Mouse (Mus musculus) MEL (cell line): ENCODE results near the gene Dsn1. TPM values are rescaled to one million over a fixed set of nuclear protein-coding genes. Genes with fewer than 3 reads are reported as not detected.

Experiments
- polyA plus RNA-seq, 2 experiments: library from polyadenylated mRNA; stranded (reverse) in 1 of 2; unstranded in 1 of 2; fragments of >175 nt in 1 of 2; fragments of >200 nt in 1 of 2; gene quantifications; 2 replicates each; pipeline versions ENCODE4 v1.2.1 to v1.2.4; 2012; ENCODE audit warnings: low replicate concordance in 2 of 2, low read depth in 1 of 2; ENCODE audit not compliant: insufficient read length in 2 of 2, insufficient read depth in 1 of 2, missing spikeins in 1 of 2
- total RNA-seq: library from RNA; depleted of rRNA; stranded (reverse); fragments of 300-350 nt; gene quantifications from 2 replicates; pipeline ENCODE4 v1.2.3, GENCODE M21; 2012; rRNA removed

Dsn1 gene
- total and polyA plus RNA-seq, 3 experiments = 29.3 to 33.2 TPM; not detected in 1

Other genes starting within 250 kb of the Dsn1 start
- 1.2 and 2.8 TPM in 2 replicates for gene Myl9, start 231.7 kb downstream of the Dsn1 start, total RNA-seq
- gene Myl9, start 231.7 kb downstream of the Dsn1 start, polyA plus RNA-seq = 1 to 10 TPM in 1 of 2 experiments, not detected in 1; 1.3 TPM
- 15.2 and 16.9 TPM in 2 replicates for gene Tgif2, start 167.1 kb downstream of the Dsn1 start, total RNA-seq
- 10 to 100 TPM in 1 of 2 experiments, not detected in 1; 43.3 TPM for gene Tgif2, start 167.1 kb downstream of the Dsn1 start, polyA plus RNA-seq
- gene 4930518I15Rik, start 149.2 kb downstream of the Dsn1 start, total RNA-seq = 0.23 TPM in 1 of 2 replicates, not detected in the other
- gene 4930518I15Rik, start 149.2 kb downstream of the Dsn1 start, polyA plus RNA-seq = under 1 TPM in 1 of 2 experiments, not detected in 1; 0.60 TPM
- 211 and 226 TPM in 2 replicates for gene Rab5if, start 144.0 kb downstream of the Dsn1 start, total RNA-seq
- 100 to 1,000 TPM; 263 to 315 TPM for gene Rab5if, start 144.0 kb downstream of the Dsn1 start, polyA plus RNA-seq
- 7.7 and 9.0 TPM in 2 replicates for gene Sla2, start 120.0 kb downstream of the Dsn1 start, total RNA-seq
- under 1 TPM in 1 of 2 experiments, not detected in 1; 0.40 TPM for gene Sla2, start 120.0 kb downstream of the Dsn1 start, polyA plus RNA-seq
- 19.0 and 20.1 TPM in 2 replicates for gene Ndrg3, start 15.1 kb downstream of the Dsn1 start, total RNA-seq
- gene Ndrg3, start 15.1 kb downstream of the Dsn1 start, polyA plus RNA-seq = 10 to 100 TPM in 1 of 2 experiments, not detected in 1; 39.6 TPM
- gene Soga1, start 72.1 kb upstream of the Dsn1 start, total RNA-seq = 0.20 and 0.50 TPM in 2 replicates
- gene Soga1, start 72.1 kb upstream of the Dsn1 start, polyA plus RNA-seq = 1 to 10 TPM in 1 of 2 experiments, not detected in 1; 2.0 TPM
- not detected in 2 replicates for gene Tldc2, start 79.9 kb upstream of the Dsn1 start, total RNA-seq
- gene Tldc2, start 79.9 kb upstream of the Dsn1 start, polyA plus RNA-seq = not detected
- gene Samhd1, start 128.1 kb upstream of the Dsn1 start, total RNA-seq = 15.7 and 19.7 TPM in 2 replicates
- gene Samhd1, start 128.1 kb upstream of the Dsn1 start, polyA plus RNA-seq = 10 to 100 TPM; 50.5 to 76.8 TPM
- 14.8 and 17.8 TPM in 2 replicates for gene Rbl1, start 197.4 kb upstream of the Dsn1 start, total RNA-seq
- 10 to 100 TPM in 1 of 2 experiments, not detected in 1; 18.1 TPM for gene Rbl1, start 197.4 kb upstream of the Dsn1 start, polyA plus RNA-seq